Mouse (Mus musculus): ENCODE measurements around the gene Sys1. TPM values are rescaled to one million over a fixed set of nuclear protein-coding genes. Genes with fewer than 3 reads are reported as not detected.

Sys1 gene
- polyA plus RNA-seq, 1 experiment from 2014 or later: 51.1 TPM

DNA sequence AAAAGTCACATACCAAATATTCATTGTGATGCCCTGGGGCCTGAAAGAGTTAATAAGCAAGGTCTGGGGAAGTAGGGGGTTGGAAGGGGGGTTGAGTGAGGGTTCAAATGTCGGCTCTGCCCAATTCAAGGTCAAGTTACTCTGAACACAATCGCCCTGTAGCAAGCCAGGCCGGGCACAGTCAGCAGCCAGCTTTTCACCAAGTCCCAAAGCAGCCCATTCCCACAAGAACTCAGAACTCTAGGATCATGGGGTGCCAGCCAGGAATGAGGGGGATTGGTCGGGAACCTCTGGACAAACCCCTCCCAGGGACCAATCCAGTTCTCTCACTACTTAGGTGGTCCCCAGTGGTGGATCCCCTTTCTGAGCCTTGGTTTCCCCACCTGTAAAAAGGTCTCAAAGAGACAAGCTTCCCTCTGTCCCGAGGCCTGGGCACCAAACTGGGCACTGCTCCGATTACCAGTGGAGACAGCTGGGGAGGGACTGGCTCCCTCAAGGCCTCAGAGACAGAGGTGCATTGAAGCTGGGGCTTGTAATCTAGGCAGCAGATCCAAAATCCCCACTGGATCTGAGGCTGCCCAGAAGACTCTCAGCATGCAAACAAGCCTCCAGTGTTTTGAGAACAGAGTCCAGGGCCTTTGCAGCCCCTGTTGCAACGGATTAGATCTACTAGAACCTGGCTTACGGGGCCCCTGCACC lies 20.4 kb upstream of the Sys1 start:
- ATAC-seq: no peak
- Histone ChIP-seq H3K9me3 (no peaks in the 10 kb centered on the region), H3K4me1 (replicated peaks) (peaks cover 72% of the 10 kb centered on the region), H3K27ac (peak overlapping the region; percentile 93), H3K9ac (peak overlapping the region; percentile 35), H3K4me3 (replicated peaks) (peak overlapping the region; percentile 15), H3K27me3 (replicated peaks) (no peaks in the 10 kb centered on the region), H3K36me3 (no peaks in the 10 kb centered on the region), H3K4me2 (replicated peaks) (peak overlapping the region; percentile 83)
- 19% methylated on average over 8 of the region's 8 CpGs for WGBS

DNA sequence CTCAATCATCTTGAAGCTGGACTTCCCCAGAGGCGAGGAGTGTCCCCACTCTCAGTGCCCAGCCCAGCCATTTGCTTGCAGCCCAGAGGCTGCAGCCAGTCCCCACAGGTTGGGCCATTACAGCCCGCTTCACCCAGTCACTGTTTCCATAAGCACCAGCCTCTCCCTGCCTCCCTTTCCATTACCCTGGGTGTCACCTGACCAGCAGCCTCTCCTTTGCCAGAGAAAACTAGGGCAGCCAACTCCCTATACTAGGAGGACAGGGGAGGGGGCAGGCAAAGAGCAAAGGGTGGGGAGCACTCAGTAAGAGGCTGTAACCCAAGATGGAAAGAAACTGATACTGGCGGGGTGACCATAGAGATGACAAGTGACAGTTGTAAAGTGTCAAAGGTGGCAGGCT lies 19.8 kb upstream of the Sys1 start:
- H3K27ac ChIP-seq: peak overlapping the region; percentile 93
- H3K9me3 ChIP-seq: no peaks in the 10 kb centered on the region
- peak overlapping the region; percentile 83 for H3K4me2 ChIP-seq (replicated peaks)
- H3K4me3 ChIP-seq (replicated peaks): peak overlapping the region; percentile 15
- 50% methylated on average over 3 of the region's 3 CpGs for WGBS
- H3K4me1 ChIP-seq (replicated peaks): peaks cover 70% of the 10 kb centered on the region
- H3K36me3 ChIP-seq: no peaks in the 10 kb centered on the region
- ATAC-seq: peak; percentile 61
- H3K27me3 ChIP-seq (replicated peaks): no peaks in the 10 kb centered on the region
- H3K9ac ChIP-seq: peak overlapping the region; percentile 35

DNA sequence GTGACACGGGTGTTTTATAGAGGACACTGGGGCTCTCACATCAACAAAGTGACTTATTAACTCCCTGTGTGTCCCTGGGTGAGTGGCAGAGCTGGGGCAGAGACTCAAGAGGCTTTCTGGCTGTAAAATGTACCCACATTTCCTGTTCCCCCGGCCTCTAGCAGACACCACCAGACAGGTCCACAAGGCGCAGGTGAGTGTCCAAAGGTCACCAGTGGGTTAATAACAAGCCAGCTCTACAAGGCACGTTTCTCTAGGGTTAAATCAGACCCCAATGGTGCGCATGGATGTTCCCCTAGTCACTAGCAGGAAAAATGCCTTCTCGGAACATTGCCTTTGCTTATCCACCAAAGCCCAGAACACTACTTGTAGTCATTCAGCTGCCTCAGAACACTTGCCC lies 19.1 kb upstream of the Sys1 start:
- H3K27me3 ChIP-seq (replicated peaks): no peaks in the 10 kb centered on the region
- H3K4me3 ChIP-seq (replicated peaks): peak overlapping the region; percentile 10; the same call in 1 of the 2 replicates

DNA sequence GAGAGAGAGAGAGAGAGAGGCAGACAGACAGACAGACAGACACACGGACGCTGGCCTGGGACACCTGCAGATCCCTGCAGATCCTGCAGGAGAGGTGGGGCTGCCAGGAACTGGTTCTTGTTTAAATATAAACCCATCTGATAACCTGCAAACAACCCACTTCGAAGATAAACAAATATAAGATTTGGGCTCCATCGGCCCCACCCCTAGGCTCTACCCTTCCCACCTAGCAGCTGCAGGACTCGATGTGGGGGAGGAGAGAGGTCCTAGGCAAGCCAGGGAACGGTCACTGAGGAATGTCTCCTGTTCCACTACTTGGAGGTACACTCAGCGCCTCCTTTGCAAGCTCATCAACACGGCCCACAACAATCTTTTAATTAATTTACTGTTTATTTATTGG lies 18.5 kb upstream of the Sys1 start:
- Histone ChIP-seq H3K9ac (no peak overlapping the region), H3K4me2 (replicated peaks) (peak overlapping the region; percentile 83), H3K9me3 (no peaks in the 10 kb centered on the region), H3K4me3 (replicated peaks) (peak overlapping the region; percentile 10; the same call in 1 of the 2 replicates), H3K27ac (peak overlapping the region; percentile 93; the same call in 1 of the 2 replicates), H3K27me3 (replicated peaks) (no peaks in the 10 kb centered on the region), H3K36me3 (no peaks in the 10 kb centered on the region), H3K4me1 (replicated peaks) (peaks cover 62% of the 10 kb centered on the region)
- WGBS: 43% methylated on average over 8 of the region's 8 CpGs
- ATAC-seq: peak; percentile 39

More for the DNA sequence above, 19.1 kb upstream of the Sys1 start:
- Histone ChIP-seq H3K4me2 (replicated peaks) (peak overlapping the region; percentile 83), H3K36me3 (no peaks in the 10 kb centered on the region), H3K9me3 (no peaks in the 10 kb centered on the region), H3K9ac (no peak overlapping the region), H3K27ac (peak overlapping the region; percentile 93), H3K4me1 (replicated peaks) (peaks cover 65% of the 10 kb centered on the region)
- peak; percentile 70 for ATAC-seq
- 41% methylated on average over 6 of the region's 6 CpGs for WGBS

DNA sequence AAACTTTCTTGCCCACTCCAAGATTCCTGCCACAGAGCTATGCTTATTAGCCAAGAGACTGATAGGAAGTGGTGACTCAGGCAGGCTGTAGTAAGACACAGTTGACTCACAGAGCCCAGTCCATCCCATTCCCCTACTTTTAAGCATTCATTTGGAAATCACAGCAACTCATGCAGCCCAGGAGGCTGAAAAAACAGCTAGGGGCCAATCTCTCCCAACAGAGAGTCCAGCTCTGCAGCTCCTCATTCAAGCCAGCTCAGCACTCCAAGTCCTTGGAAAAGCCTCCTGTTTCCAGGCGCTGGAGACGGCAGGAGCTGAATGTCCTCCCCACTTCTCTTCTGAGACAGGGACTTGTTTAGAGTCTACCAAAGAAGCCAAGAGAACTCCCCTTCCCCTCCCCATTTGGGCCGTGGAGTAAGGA lies 17.8 kb upstream of the Sys1 start:
- WGBS: 46% methylated on average over 3 of the region's 3 CpGs
- no peak for ATAC-seq
- Histone ChIP-seq H3K9me3 (no peaks in the 10 kb centered on the region), H3K36me3 (no peaks in the 10 kb centered on the region), H3K4me2 (replicated peaks) (peak overlapping the region; percentile 83), H3K27ac (peak overlapping the region; percentile 93), H3K27me3 (replicated peaks) (no peaks in the 10 kb centered on the region), H3K4me1 (replicated peaks) (peaks cover 56% of the 10 kb centered on the region), H3K4me3 (replicated peaks) (peak overlapping the region; percentile 3; the same call in 1 of the 2 replicates), H3K9ac (no peak overlapping the region)

DNA sequence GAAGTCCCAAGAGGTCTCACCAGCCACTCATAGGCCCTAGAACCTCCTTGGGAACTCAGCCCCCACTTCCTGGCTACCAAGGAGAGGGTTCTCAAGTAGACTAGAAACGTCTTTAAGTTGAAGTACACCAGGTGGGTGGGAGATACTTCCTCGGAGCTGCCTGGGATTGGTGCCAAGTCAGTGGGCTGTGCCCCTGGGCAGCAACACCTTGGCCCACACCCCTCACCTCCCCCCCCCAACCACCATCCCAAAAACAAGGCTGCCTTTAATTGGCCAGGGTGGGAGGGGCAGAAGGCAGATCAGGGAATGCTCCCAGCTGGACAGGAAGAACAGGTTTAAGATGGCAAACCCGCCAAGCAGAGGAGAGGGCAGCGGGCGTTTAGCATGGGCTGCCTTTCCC lies 16.4 kb upstream of the Sys1 start:
- 54% methylated on average over 5 of the region's 5 CpGs for WGBS
- ATAC-seq: no peak
- peak overlapping the region; percentile 59 for H3K27ac ChIP-seq
- H3K9ac ChIP-seq: no peak overlapping the region
- peak overlapping the region; percentile 73 for H3K4me3 ChIP-seq (replicated peaks)
- peaks cover 44% of the 10 kb centered on the region for H3K4me1 ChIP-seq (replicated peaks)
- peak overlapping the region; percentile 83 for H3K4me2 ChIP-seq (replicated peaks)
- no peaks in the 10 kb centered on the region for H3K9me3 ChIP-seq
- no peaks in the 10 kb centered on the region for H3K27me3 ChIP-seq (replicated peaks)
- no peaks in the 10 kb centered on the region for H3K36me3 ChIP-seq

DNA sequence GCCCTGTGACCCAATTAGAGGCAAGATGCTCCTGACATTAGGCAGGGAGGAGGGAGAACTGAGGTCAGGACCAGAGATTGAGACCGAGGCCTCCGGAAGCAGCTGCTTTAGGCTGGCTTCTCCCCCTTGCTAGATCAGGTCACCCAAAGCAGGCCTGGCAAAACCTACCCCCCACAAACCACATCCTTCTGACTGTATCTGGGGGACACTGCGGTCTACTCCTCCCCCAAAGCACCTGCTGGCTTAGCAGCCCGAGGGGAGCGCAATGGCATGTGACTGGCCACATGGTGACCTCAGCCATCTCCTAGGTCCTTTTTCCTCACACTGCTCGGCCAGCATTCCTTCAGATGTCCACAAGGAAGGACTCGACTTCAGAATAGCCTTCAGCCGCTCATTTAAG lies 15.6 kb upstream of the Sys1 start:
- Histone ChIP-seq H3K9me3 (no peaks in the 10 kb centered on the region), H3K36me3 (no peaks in the 10 kb centered on the region), H3K4me3 (replicated peaks) (peak overlapping the region; percentile 73), H3K4me2 (replicated peaks) (peak overlapping the region; percentile 83), H3K4me1 (replicated peaks) (peaks cover 37% of the 10 kb centered on the region), H3K27ac (peak overlapping the region; percentile 59), H3K9ac (peak overlapping the region; percentile 79), H3K27me3 (replicated peaks) (no peaks in the 10 kb centered on the region)
- 30% methylated on average over 8 of the region's 8 CpGs for WGBS
- no peak for ATAC-seq

DNA sequence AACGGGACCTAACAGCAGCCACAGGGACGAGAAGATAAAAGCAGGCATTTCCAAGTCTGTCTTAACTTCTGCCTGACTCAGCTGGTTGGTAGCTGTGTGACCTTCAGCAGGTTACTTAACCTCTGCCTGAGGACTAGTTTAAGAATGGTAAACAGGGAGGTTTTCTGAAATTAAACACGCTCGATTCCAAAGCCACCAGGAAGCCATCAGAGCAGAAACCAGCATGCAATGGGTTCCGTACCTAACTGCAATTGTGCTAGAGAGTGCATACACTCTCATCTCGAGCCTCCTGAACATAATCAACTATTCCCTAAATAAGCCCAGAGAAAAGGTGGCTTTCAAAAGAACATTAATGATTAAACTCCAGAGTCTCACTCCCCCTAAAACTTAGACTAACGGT lies 15.0 kb upstream of the Sys1 start:
- 21% methylated on average over 7 of the region's 7 CpGs for WGBS
- H3K4me2 ChIP-seq (replicated peaks): peak overlapping the region; percentile 83
- H3K36me3 ChIP-seq: no peaks in the 10 kb centered on the region
- H3K4me3 ChIP-seq (replicated peaks): peak overlapping the region; percentile 73
- H3K27me3 ChIP-seq (replicated peaks): no peaks in the 10 kb centered on the region
- H3K27ac ChIP-seq: peak overlapping the region; percentile 59; the same call in 1 of the 2 replicates
- no peak for ATAC-seq
- peak overlapping the region; percentile 79 for H3K9ac ChIP-seq
- no peaks in the 10 kb centered on the region for H3K9me3 ChIP-seq
- H3K4me1 ChIP-seq (replicated peaks): peaks cover 31% of the 10 kb centered on the region

DNA sequence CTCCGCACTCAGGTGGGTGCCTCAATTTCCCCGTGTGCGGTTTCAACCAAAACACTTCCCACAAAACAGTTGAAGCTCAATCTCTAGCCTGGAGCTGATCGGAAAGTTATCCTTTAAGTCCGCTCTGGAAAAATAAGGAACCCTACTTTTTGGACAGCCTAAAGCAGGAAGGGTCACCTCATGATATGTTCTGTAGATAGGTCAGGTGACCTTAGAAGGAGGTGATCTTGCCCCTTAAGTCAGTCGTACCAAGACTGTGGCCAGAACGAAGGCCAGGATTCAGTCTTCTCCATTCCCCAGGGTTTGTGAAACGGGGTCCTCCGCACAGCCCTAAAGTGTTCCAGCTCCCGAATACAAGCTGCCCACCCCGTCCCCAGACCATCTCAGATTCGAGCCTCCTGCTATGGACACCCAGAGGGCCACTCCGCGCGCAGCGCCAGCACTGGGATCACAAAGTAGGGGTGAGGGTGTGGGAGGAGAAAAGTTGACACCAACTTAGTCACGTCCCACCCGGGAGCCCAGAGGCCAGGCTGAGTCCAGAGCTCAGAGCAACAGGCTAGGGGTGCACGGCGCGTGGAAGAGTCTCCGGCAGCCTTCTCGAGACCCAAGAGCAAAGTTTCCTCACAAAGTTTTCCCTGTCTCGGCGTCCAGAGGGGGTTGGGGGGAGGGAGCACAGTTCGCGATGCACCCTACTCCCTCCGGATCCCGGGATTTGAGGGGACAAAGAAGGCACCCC lies 14.3 kb upstream of the Sys1 start:
- H3K9ac ChIP-seq: peak overlapping the region; percentile 79
- peak overlapping the region; percentile 73 for H3K4me3 ChIP-seq (replicated peaks)
- peaks cover 27% of the 10 kb centered on the region for H3K4me1 ChIP-seq (replicated peaks)
- 3% methylated on average over 29 of the region's 29 CpGs for WGBS
- peak overlapping the region; percentile 83 for H3K4me2 ChIP-seq (replicated peaks)
- no peaks in the 10 kb centered on the region for H3K9me3 ChIP-seq
- ATAC-seq: peak; percentile 64
- no peaks in the 10 kb centered on the region for H3K36me3 ChIP-seq
- H3K27ac ChIP-seq: peak overlapping the region; percentile 88
- no peaks in the 10 kb centered on the region for H3K27me3 ChIP-seq (replicated peaks)

DNA sequence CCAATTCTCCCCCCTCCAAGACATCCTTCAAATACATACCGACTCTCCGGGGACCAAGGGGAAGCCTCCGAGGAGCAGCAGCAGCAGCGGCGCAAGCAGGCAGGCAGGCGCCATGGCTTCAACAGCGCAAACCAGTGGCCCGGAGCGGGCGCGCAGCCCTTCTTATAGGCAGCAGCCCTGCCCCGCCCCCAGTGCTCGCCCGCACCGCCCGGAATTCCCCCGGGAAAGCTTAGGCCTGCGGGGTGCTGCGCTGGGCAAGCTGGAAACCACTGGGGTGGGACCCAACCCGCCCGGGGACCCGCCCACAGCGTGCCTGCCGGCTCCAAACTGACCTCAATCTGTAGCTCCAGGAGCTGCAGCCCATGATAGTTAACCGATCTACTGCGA lies 13.7 kb upstream of the Sys1 start:
- Histone ChIP-seq H3K4me1 (replicated peaks) (peaks cover 27% of the 10 kb centered on the region), H3K36me3 (no peaks in the 10 kb centered on the region), H3K27ac (peak overlapping the region; percentile 88), H3K9ac (peak overlapping the region; percentile 79), H3K27me3 (replicated peaks) (no peaks in the 10 kb centered on the region), H3K9me3 (no peaks in the 10 kb centered on the region), H3K4me3 (replicated peaks) (peak overlapping the region; percentile 73), H3K4me2 (replicated peaks) (peak overlapping the region; percentile 83)
- peak; percentile 94 for ATAC-seq
- under 1% methylated on average over 26 of the region's 26 CpGs for WGBS

DNA sequence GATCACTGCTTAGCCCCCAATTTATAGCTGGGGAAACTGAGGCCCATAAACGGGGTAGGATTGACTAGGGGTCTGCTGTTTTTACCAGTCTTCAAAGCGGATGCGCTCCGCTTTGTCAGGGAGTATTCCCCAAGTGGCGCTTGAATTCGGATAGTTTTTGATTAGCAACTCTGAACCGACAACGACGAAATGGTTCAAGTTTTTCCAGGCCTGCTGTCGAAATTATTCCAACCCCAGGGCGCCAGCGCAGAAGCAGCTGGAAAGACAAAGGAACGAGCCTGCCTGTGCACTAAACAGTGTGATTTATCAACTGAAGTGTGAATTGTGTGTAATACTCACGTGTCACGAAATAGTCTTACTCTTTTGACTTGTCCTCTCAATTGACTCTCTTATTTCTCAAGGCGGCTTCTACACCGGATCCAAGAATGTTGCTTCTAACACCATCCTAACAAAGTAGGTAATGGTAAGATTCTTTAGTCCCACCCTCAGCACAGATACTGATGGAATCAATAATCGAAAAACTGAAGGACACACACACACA lies 13.2 kb upstream of the Sys1 start, which contains the start of gene Sdc4:
TSS of gene Sdc4 (minus strand) at position 428 of the 541 bp plus-strand sequence.
- H3K36me3 ChIP-seq: no peaks in the 10 kb centered on the region
- ATAC-seq: no peak
- WGBS: 14% methylated on average over 18 of the region's 18 CpGs
- H3K9ac ChIP-seq: peak within 1 kb of the TSS; percentile 79
- H3K4me1 ChIP-seq (replicated peaks): peaks cover 27% of the 10 kb centered on the region
- H3K27ac ChIP-seq: peak within 1 kb of the TSS; percentile 88
- H3K27me3 ChIP-seq (replicated peaks): no peaks in the 10 kb centered on the region
- H3K4me2 ChIP-seq (replicated peaks): peak within 1 kb of the TSS; percentile 83
- peak within 1 kb of the TSS; percentile 73 for H3K4me3 ChIP-seq (replicated peaks)
- H3K9me3 ChIP-seq: no peaks in the 10 kb centered on the region

DNA sequence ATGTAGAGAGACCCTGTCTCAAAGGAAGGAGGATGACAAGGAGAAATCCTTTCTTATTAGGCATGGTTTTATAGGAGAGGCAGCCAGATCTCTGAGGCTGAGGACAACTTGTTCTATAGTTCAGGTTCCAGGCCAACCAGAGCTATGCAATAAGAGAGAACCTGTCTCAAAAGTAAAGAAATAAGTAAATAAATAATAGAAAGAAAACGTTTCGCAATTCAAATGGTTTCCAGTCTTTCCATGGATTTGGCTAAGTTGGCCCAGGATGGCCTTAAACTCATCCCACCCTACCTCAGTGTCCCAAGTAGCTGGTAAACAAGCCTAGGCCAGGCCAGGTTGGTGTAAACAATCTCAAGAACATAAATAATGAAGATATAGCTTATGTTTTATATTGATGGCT lies 12.1 kb upstream of the Sys1 start:
- no peak for ATAC-seq
- no peaks in the 10 kb centered on the region for H3K9me3 ChIP-seq
- H3K27me3 ChIP-seq (replicated peaks): no peaks in the 10 kb centered on the region
- H3K9ac ChIP-seq: no peak overlapping the region
- H3K36me3 ChIP-seq: no peaks in the 10 kb centered on the region
- peaks cover 16% of the 10 kb centered on the region for H3K4me1 ChIP-seq (replicated peaks)
- 64% methylated on average over 2 of the region's 2 CpGs for WGBS
- no peak overlapping the region for H3K4me2 ChIP-seq (replicated peaks)
- H3K27ac ChIP-seq: no peak overlapping the region
- H3K4me3 ChIP-seq (replicated peaks): no peak overlapping the region
